Mouse (Mus musculus) frontal cortex, postnatal 14 days (tissue): Measurements from ENCODE around the gene Ackr3.

ENCODE experiments used
- DNase-seq, 2 experiments: peaks; one replicate each; pipeline ENCODE4 v3.0.0; 2022; ENCODE audit warnings: low spot score in 2 of 2

The Ackr3 gene

DNA sequence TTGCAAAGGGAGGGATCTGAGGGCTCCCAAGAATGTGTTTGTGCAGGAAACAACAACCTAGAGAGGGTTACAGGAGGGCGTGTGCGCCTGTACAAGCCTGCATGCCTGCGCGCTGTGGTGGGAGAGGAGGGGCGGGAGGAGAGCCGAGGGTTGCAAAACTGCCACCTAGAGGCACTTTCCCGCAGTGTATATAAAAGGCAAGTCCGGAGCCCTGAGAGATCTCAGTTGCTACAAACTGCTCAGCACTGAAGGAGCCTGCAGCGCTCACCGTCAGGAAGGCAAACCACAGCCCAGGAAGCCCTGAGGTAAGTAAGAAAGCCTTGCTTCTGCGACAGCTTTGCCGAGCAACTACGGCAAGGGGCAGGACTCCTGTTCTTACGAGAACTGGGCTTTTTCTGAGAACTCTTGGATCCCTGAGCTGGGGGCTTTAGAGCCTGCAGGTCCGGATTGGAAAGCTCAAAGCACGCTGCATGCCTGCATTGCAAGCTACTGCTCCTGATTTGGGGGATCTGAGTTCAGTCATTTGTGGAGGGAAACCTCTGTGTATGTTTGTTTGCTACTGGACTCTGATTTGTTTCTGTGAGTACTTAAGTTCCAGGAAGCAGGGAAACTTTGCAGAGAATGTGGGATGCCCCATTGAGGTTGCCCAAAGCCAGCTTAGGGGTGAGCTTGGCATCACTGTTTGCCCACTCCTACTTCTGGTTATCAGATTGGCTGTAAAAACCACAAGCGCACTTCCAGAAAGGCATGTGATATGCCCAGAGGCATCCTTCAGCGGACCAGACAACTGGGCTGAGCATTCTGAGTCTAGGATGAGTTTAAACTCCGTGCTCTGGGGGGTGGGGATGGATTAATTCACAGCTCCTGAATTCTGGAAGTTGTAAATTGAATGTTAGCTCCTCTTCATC is at the start of gene Ackr3:
Gene Ackr3 (plus strand): TSS at position 198 of the 908 bp plus-strand sequence.
- peak; percentile 68 to 74 for DNase-seq

DNA sequence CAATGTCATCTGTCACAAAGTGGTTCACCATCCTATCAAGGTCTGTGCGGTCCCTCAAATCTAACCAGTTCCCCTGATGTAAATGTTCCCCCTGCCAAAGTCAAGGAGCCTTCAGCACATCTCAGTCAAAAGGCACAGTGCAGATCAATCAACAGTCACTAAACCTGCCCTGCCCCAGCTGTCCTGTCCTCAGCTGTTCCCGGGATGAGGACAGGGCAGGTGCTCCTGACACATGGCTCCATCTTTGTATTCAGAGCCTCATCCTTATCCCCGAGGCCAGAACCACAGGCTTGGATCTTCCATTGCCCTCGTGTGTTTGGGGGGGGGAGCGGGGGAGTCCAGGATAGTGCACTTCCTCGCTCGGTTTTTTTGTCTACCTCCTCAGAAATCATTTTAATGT is 47.2 kb upstream of the Ackr3 start:
- DNase-seq, result no peak

DNA sequence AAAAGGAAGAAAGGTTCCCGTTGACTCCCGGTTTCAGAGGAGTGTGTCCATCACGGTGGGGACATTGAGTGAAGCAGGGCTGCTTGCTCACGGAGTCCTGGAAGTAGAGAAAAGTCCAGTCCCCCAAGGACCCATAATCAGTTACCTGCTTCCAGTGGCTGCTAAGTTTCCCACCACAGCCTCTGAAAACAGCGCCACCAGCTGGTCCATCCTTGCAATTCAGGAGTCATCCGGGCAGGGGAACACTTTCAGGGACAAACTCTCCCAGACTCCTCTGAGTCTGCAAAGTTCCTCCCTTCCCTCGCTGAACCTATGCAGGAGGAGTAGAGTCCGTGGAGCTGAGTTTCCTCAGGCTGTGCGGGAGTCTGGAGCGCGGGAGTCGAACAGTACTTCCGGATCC is 43.9 kb upstream of the Ackr3 start:
- DNase-seq, result no peak

DNA sequence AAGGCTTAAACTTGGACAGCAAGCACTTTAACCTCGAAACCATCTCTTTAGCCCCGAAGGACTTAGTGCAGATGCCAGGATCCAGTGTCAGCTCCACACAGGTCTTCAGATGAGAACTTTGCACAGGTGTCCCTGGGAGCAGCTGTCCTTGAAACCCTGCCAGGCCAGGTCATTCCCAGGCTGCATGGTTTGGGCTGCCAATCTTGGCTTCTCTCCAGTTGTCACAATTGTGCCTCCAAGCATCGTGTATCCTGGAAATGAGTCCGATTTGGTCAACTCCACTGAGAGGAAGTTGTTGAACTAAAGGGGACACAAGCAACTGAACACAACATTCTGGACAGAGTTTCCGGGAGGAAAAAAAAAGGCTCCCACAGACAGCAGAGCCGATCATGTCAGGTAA is 42.2 kb upstream of the Ackr3 start:
- DNase-seq, result no peak

DNA sequence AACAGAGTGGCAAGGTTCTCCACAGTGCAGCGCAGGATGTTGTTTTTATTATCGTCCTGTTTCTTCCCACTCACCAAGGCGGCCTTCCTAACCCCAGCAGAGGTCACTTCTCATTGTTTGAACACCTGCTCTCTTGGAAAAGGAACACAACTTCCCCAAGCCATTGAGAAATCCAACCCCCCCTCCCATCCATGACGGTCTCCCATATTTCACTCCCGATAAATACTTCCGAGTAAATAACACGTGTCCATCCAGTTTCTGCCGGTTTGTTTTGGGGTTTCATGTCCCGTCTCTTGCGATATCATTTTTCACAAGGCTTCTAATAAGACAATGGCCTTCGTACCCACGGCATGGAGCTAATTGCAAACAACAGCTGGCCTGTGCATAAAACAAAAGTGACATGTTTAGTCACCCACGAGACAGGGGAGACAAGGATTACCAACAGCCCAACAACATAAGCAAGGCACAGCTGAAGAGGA is 41.4 kb upstream of the Ackr3 start:
- DNase-seq, result no peak

DNA sequence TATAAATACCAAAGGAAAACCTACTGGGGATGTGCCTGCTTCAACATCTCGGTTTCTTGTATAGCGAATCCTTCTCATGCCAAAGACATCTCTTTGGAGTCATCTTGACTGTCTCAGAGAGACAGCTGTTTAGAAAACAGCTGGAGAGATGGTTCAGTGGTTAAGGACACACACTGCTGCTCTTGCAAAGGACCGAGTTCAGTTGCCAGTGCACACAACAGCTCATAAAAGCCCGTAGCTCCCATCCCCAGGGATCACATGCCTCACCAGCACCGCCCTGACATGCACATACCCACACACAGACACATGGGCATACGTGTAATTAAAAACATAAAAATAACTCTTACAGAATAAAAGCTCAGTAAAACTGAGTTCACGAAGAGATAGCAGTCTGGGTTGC is 40.6 kb upstream of the Ackr3 start:
- DNase-seq, result no peak

DNA sequence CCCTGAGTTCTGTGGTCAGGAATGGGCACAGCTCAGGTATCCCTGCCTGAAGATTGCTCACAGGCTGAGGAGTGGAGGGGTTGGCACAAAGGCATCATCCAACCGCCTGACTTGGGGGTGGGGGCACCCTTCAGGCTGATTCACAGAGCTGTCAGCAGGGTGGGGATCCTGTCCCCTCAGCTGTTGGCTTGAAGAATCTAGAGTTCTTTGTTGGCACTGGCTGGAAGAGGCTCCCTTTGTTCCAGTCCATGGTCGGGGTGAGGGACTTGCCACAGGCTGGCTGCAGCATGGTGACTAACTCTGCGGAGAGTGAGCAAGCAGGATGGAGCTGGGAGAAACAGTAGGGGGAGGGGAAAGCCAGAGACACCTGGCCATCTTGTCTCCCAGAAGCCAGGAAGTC is 39.5 kb upstream of the Ackr3 start:
- DNase-seq, result no peak

DNA sequence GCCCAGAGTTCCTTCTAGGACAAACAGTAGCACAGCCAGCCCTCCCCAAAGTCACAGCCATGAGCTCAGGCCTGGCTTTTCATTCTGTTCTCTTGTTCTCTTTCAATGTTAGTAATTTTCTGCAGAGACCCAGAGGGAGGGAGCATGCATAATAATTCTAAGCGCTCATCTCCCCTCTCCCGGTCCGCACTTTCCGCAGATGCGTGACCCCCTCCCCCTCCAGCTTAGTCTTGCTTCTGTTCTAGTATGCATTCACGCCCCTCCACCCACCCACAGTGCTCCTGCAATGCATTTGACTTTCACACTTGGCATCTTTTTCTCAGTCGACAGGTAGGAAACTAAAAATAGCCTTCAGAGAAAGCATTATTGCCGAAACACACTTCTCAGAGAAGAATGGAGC is 29.4 kb upstream of the Ackr3 start:
- DNase-seq, result no peak

DNA sequence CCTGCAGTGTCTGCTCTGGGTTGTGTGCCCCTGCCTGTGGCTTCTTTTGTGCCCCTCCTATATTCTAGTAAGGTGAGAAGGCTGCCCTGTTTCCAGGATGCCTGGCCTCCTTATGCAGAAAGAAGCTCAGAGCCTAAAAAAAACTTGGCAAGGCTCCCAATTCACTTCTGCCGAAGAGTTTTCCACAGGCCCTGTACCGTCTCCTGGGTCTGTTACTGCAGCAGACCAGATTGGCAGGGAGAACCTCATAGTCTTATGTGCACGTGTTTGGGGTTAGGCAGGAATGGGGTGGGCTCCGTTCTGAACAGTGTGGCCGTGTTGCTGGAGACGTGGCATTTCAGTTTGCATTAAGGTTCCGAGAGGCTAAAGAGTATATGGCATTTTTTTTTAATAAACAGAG is 27.6 kb upstream of the Ackr3 start:
- no peak for DNase-seq

DNA sequence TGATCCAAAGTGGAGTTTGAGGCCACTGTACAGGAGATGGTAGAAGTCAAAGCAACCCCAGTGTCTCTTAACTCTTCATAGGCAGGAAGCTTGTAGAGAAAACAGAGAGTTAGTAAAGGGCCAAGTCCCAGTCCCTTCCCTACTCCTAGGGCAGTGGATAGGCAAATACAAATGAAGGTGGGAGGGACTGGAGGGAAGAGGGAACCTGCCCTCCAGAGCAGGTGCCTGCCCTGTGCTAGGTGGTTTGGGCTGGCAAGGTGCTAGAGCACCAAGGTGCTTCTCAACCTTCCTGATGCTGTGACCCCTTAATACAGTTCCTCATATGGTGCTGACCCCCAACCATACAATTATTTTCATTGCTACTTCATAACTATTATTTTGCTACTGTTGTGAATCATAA is 26.2 kb upstream of the Ackr3 start:
- no peak for DNase-seq

DNA sequence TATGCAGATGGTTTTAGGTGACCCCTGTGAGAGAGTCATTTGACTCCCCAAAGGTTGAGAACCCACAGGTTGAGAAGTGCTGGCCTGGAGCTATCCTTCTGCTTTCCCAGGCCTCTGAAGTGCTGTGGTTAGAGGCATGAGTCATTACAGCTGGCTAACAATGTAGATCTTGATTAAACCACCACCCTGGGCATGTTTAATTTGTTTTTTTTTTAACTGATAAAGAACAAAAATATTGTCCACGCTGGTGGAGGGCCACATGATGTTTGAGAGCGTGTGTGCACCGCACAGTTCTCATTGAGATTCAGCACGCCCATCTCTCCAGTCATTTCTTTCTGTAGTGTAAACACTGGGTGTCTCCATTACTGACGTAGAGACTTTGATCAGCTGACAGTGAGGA is 25.8 kb upstream of the Ackr3 start:
- DNase-seq, result no peak

DNA sequence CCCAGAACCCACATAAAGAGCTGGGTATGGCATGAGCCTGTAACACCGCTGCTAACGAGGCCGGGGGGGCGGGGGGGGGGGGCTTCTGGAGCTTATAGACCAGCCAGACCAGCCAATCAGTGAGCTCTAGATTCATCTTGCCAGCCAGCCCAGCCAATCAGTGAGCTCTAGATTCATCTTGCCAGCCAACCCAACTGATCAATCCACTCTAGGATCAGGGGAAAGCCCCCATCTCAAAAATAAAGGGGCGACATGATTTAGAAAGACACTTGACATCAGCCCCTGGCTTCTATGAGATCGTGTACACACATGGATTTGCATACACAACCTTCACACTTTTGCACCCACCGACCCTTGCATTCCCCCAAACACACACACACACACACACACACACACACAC is 23.3 kb upstream of the Ackr3 start:
- DNase-seq, result no peak

DNA sequence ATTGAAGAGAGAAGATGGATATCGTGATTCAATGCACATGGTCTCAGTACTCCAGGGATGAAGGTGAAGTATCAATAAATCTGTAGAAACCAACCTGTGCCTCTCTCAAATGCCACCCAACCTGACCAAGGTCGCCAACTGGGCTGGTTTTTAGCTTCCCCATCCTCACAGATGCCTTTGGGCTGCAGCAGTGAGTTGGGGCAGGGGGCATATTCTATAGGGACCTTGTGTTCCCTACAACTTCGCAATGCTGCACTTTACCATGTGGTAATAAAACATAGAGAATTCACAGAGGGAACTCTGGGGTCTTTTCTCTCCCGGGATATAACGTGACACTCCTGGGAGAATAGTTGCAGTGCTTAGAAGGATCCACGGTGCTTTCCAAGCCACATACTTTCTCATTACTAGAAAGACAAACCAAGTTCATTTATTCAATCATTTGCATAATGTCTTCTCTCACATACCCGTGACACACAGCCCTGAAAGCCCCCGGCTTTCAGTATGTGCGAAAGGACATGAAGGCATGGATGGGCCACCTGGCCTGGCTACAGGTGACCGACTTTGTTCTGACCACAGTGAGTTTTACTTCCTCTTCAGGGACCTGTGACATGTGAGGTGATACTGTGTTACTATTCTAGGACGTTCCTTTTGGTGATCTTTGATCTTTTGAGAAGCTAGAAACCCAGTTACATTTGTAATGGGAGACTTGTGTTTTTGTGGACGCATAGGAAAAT is 22.6 kb upstream of the Ackr3 start:
- DNase-seq, result no peak

DNA sequence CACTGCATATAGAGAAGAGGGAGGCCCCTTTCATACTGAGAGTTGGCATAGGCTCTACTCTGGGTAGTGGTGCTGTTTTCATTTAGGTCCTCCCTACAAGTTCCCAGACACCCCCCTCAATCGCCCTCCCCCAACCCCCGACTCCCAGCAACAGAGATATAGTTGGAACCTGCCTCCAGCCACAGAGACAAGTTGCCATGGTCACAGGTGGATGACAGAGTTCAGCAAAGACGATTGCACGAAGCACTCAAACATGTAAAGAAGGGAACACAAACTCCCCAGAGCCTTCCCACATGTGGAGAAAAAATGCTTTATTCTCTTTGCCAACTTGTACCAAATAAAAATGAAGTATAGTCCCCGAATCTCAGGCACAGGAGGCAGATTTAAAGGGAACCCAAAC is 21.3 kb upstream of the Ackr3 start:
- no peak for DNase-seq

DNA sequence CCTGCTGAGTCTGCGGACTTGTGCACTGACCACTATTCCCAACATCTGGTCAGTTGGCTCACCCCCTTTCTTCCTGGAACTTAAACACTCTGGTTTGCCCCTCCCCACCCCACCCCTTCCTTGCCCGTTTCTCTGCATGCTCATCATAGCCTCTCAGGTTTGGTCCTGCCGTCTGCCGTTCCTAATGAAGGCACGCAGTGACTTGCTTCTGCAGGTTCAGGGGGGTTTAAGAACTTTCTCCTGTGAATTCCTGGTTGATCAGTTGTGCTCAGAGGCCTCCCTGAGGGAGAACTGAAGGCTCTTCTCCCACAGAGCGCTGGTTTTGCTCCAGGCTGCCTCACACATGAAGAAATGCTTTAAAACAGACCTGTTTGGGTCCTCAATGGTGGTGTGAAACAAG is 20.2 kb upstream of the Ackr3 start:
- no peak for DNase-seq

DNA sequence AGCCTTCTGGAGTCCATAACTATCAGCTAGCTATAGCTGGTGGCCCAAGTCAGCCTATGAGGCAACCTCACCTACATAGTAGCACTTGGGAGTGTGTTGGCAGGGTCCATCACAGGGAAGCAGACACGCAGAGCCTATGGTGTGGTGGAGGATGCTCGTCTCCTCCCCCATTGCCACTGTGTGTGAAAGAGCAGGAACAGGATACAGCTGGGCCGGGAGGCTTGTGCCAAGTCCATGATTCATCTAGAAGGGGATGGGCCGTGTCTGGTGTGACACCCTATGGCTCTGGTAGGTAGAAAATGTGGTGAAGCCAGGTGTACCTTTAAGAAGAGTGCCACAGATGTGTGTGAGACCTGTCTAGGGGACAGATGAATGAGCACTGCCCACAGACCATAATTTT is 17.6 kb upstream of the Ackr3 start:
- DNase-seq, result no peak

DNA sequence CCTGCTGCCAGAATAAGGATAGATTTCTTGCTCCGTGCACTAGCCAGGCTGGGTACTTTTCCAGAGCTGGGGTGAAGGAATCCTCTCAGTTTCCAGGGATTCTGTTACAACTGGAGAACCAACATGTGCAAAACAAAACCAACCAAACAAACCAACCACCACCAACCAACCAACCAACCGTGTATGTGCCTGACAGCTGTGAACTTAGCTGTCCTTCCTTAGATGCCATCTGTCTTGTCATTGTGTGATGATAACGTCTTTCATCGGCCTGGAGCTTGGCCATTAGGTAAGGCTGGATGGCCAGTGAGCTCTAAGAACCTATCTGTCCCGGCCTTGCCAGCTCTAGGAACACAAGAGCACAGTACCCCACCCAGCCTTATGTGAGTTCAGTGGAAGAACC is 16.9 kb upstream of the Ackr3 start:
- no peak for DNase-seq

DNA sequence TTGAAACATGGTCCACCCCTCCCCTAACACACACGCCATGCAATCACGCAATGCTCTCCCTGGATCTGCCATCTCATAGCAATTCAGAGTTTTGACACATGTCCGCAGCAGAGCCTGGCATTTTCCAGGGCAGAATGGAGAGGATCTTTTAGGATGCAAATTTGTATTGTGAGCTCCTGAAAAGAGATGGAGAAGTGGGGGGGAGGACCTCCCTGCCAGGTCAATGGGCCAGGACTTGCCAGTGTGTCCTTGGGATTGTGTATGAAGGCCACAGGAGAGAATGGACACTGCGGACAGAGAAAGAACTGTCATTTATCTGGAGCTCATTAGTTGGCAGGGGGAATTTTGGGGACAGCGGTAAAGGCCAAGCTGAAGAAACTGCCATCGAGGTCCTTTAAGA is 14.7 kb upstream of the Ackr3 start:
- DNase-seq, result no peak

DNA sequence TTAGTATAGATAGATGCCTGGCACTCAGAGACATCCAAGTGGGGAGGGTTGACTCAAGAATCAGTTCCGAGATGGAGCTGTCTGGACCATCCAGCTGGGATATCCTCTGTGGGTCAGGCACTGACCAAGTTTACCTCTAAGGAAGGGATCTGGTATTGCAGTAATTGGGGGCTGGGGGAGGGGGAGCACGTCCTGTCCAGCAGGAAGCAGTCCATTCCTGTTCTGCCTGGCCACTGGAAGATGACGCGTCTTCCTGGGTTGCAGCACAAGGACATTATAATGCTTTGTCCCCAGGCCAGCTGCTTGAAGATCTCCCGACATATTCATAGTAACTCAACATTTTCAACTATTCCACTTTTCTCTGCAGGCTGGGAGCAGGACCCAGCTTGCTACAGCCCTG is 2.5 kb upstream of the Ackr3 start:
- no peak for DNase-seq

DNA sequence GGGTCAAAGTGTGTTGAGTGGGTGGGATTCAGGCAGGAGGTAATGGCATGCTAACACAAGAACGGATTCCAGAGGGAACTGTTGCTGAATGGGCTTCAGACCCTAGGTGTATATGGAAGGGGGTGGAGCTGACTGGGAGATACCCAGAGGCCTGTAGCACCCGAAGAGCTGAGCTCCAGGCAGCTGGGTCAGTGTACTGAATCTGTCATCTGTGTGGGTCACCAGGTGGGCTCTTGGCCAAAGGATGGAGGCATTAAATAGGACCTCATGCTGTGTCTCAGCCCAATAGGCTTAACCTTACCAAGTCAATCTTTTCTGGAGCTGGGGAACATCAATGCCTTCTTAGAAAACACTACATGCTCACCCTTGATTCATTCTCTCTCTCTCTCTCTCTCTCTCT is 2.1 kb upstream of the Ackr3 start:
- no peak for DNase-seq

DNA sequence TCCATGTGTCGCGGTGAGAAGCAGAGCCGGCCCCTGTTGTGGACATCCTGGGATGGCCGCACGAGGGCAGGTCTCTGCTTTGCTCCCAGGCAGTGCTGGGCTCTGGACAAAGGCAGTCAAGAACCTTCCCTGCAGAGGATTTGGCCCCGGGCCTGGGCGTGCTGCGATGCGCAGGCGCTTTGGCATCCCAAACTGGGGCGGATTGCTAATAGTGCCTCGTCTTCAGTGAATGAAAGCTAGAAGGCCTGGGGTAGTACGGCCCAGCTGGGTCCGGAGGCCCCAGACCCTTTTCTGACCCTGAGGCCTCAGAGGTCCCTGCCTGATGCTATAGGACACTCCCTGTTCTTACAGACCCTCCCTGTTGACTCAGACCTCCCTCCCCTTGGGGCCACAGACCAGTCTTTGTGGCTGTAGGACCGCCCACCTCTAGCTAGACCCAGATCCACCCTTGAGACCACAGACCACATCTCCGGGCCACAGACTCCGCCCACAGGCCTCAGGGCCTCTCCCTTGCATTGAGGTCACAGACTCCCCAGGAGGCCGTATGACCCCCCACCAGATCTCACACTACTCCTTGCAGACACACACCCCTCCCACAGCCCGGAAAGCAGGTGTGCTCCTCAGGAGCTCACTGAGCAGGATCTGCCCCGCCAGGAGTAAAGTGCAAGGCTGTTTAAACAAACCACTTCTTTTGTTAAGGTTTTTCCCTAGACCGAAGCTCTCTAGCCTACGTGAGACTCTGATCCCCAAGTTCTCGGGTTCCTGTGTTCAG is 1.4 kb upstream of the Ackr3 start:
- DNase-seq, result peak; percentile 35 to 37

DNA sequence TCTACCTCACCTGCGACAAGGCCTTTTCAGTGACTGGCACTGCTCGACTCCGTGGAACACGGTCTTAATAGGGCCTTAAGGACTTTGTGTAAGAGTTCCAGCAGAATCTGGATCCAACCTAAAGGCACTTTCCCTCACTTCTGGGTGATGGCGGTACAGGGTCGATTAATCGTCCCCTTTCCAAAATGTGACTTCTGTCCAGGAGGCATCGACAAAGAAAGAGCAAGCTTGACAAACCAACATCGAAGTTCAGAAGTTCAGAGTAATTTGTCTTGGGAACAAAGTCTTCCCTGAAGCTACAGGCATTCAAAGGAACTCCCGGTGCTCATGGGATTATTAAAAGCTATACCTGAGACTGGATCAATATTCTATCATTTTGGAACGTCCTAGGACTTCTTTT is 439 bp upstream of the Ackr3 start:
- no peak for DNase-seq
